Mouse (Mus musculus): ENCODE data around the gene Vnn1. TPM values are rescaled to one million over a fixed set of nuclear protein-coding genes. Genes with fewer than 3 reads are reported as not detected.

Vnn1 gene
- under 1 TPM; 0.35 to 0.64 TPM for total RNA-seq (2021)
- long read RNA-seq, experiment 1 = 0 reads
- long read RNA-seq, experiment 2, partial matches to known transcripts = 0 of 3 reads
- long read RNA-seq, experiment 2, other reads (novel, unspliced or antisense) = 0 of 3 reads

- peak in 1 of 2 experiments; percentile 14 for DNase-seq
These were observed at the start of gene Vnn1 for GRCm38 (mm10) chr10:23894601-23895349. Vnn1 (plus strand) TSS chr10:23894688.

- peak in 1 of 2 experiments; percentile 15 for DNase-seq
These were observed 43.1 kb upstream of the Vnn1 start, which contains the start of gene Vnn3 for GRCm38 (mm10) chr10:23851228-23851912. Vnn3 (plus strand) TSS chr10:23851462.

DNA sequence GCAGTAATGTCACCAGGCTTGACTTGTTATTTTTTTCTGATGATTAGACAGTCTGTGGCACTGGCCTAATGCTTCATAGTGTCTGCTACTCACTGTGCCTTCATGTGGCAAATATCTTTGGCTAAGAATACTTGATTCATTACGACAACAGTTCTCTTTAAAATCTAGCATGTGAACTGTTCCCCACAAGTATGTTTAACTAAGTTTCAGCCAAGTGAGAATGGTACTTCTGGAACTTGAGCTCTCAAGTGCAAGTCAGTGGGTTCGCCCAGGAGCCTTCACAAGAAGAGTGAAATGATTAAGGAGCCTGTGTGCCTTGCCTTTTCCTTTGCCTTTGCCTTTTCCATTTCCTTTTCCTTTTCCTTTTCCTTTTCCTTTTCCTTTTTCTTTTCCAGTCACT lies 42.4 kb upstream of the Vnn1 start:
- DNase-seq = no peak

- no peak for DNase-seq
These were observed 29.9 kb upstream of the Vnn1 start for GRCm38 (mm10) chr10:23864362-23865312.

DNA sequence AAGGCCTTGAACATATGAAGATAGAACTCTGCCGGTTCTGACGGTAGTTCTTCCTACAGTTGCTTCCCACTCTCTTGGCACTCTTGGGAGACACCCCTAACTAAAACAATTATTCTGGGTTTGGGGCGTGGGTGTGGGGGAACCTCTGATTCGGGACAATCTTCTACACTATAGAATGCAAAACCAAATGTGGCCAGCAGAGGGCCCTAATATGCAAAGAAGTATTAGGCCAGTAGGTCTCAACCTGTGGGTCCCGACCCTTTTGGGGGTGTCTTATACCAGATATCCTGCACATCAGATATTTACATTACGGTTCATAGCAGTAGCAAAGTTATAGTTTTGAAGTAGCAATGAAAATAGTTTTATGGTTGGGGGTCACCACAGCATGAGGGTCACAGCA lies 13.8 kb upstream of the Vnn1 start:
- DNase-seq = peak in 1 of 2 experiments; percentile 44

GRCm38 (mm10) chr10:23884910-23885309 lies 9.6 kb upstream of the Vnn1 start:
- DNase-seq = no peak

GRCm38 (mm10) chr10:23886060-23886459 lies 8.4 kb upstream of the Vnn1 start:
- DNase-seq = no peak

DNA sequence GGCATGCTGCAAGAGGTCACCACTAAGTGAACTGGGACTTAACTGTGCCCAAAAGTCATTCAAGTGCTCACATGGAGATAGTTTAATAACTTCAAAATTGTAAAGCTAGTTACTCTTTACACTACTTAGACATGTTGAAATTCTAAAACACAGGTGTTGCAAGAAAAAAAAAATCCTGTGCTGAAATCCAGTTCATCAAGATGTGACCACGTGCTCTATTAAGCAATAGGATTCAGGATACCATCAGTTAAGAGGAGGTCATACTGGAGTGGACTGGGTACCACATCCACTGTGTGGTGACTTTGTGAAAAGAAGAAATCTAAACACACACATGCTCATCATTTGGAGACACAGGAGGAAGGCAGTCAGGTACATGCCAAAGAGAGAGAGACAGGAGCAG lies 1.5 kb upstream of the Vnn1 start:
- DNase-seq = no peak

DNA sequence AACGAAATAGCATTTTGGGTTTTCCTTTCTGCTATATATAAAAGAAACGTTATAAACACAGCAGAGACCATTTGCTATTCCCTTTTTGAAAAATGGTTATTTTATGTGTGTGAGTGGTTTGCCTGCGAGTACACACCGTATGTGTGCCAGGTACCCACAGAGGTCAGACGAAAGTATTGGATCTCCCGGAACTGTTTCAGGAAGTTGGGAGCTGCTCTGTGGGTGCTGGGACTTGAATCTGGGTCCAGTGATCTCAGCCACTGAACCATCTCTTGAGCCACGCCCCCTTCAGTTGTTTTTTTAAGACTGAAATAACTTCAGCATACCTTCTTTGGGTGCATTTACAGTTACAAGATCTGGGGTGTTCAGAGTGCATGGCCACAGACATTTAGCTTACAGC lies 888 bp downstream of the Vnn1 start:
- DNase-seq = no peak

- DNase-seq = no peak
These were observed 6.6 kb downstream of the Vnn1 start for GRCm38 (mm10) chr10:23901119-23901518.

GRCm38 (mm10) chr10:23905661-23906060 lies 11.2 kb downstream of the Vnn1 start:
- no peak for DNase-seq

DNA sequence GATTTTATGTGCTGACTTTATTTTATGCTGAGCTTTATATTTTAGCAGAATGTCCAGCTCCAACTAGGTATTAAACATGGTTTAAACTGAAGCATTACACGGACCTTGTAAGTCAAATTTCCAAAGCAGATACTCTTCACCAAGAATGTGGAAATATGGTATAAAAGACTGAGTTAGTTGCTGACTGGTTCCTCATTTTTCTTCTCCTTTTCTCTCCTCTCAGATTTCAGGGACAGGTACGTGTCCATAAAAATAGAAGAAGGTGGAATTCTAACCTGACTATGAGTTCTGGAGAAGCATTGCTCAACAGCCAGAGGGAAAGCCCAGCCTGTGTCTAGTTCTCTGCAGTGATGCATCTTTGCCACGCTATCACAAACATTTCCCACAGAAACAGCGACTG lies 25.6 kb downstream of the Vnn1 start, which contains the start of gene Taar1:
Gene Taar1 (plus strand): TSS at position 301 of the 400 bp plus-strand sequence.
- DNase-seq = no peak

GRCm38 (mm10) chr10:23922468-23922867 lies 28.0 kb downstream of the Vnn1 start:
- DNase-seq = no peak

GRCm38 (mm10) chr10:23923941-23924340 lies 29.5 kb downstream of the Vnn1 start:
- peak in 1 of 2 experiments; percentile 23 for DNase-seq

- no peak for DNase-seq
These were observed 43.1 kb downstream of the Vnn1 start for GRCm38 (mm10) chr10:23937613-23938012.

- no peak for DNase-seq
These were observed 43.8 kb downstream of the Vnn1 start, which contains the start of gene Taar2 for GRCm38 (mm10) chr10:23938312-23938711. Taar2 (plus strand) TSS chr10:23938572.

DNA sequence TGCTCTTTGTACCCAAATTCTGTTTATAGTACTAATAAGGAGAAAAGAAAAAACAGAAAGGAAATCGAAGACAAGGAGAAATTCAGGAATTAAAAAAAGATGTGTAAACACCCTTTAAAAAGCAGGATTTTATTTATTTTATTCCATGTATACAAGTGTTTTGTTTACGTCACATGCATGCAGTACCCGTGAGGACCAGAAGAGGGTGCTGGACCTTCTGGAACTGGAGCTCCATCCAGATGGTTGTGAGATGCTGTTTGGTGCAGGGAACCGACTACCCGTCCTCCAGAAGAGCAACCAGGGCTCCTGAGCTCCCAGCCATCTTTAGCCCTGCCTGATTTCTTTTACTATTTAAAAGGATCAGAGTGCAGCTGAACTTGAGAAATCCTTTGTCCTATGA lies 48.0 kb downstream of the Vnn1 start:
- no peak for DNase-seq

DNA sequence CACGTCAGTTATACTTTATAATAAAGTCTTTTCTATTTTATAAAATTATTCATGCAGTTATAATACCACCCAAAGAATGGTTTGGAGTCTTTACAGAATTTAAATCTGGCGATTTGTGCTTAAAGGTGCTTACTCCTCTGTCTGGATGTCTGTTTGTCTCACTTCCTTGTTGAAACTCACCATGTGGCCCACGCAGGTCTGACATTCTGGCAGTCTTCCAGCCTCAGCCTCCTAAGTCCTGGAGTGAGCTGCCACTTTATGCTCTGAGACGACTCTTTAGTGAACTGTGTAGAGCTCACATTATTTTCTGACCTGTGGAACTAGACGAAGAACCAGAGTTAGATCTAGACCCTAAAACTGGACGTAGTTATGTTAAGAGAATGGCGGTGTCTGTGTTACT lies 53.5 kb downstream of the Vnn1 start:
- no peak for DNase-seq

DNA sequence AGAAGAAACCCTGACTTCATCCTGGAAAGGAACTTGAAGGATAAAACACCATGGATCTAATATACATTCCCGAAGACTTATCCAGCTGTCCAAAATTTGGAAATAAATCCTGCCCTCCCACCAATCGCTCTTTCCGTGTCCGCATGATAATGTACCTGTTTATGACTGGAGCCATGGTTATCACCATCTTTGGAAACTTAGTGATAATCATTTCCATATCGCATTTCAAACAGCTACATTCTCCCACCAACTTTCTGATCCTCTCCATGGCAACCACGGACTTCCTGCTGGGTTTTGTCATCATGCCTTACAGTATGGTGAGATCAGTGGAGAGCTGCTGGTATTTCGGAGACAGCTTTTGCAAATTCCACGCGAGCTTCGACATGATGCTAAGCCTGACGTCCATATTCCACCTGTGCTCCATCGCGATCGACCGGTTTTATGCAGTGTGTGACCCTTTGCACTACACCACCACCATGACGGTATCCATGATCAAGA lies 55.1 kb downstream of the Vnn1 start, which contains the start of gene Taar3:
Gene Taar3 (plus strand): TSS at position 51 of the 498 bp plus-strand sequence.
- no peak for DNase-seq

GRCm38 (mm10) chr10:23951714-23952113 lies 57.2 kb downstream of the Vnn1 start:
- no peak for DNase-seq

Measured in heart, adult 18-20 months (tissue).